Mouse (Mus musculus) spleen, adult 12 weeks (tissue): ENCODE measurements around the gene March1.

ENCODE experiments used
- DNase-seq: peaks from one replicate; pipeline ENCODE4 v3.0.0; 2022; ENCODE audit warnings: low spot score

The March1 gene

DNA sequence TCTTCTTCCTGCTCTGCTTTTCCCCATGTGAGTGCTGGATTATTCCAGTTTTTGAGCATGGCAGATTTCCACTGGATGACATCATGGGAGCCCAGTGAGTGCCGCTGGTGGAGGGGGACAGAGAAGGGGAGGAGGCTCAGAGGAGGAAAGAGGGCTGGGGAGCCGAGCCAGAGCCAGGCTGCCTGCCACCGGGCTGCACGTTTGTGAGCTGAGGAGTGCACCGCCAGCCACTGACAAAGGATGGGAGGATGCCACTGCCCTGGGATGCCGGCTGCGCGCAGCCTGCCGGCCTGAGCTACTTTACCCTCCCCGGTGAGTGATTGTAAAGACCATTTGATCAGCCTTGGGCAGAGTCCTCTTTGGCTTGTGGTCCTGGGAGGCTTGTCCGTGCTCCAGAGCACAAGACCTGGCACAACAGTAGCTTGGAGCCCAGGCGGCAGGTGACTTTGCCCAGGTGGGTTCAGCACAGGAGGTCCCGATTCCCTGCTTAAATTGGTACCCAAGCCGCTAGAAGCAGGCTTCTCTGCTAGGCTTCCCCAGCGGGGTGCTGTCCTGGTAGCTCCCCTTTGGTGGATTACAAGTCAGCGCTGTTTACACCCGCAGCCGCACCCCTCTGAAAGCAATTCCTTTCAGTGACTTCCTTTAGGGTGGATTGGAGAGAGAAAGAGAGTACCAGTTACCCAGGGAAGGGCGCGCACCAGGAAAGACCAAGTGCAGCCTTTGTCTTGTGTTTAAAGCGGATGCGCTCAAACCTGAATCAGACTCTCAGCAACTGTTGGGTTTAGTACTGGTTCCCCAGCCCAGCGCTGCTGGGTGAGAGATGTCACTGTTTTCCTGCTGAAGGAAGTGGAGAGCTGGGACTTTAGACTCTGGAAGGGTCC, at the start of gene March1:
Gene March1 (plus strand): TSS at position 30 of the 881 bp plus-strand sequence.
- DNase-seq = no peak

DNA sequence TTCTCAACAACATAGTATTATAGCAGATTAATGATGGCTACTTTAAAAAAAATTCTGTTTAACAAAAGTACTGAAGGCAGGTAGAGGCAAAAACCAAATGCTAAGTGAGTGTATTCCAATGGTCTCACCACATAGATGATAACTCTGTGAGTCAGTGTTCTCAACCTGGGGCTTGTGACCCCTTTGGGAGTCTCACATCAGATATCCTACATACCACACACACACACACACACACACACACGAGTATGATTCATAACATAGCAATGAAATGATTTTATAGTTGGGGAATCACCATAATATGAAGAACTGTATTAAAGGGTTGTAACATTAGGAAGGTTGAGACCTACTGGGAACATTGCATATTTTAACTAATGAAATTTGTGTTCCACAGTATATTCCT, 30.8 kb upstream of the March1 start:
- no peak for DNase-seq

DNA sequence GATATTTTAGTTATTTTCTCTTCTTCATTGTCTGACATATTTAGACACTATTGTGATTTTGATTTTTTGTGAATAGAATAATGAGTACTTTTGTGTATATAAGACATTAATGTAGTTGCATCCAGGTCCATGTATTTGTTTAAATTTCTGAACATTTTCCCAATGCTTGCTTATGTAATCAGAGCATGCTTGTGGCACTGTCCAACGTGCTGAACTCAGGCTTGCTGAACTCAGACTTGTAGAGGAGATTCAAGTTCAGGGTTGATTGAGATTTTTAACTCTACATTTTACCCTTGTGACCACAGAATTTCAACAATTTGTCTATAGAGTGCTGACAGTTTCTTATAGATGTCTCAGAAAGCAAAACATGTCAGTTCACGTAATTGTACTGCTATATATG, 14.5 kb upstream of the March1 start:
- no peak for DNase-seq

DNA sequence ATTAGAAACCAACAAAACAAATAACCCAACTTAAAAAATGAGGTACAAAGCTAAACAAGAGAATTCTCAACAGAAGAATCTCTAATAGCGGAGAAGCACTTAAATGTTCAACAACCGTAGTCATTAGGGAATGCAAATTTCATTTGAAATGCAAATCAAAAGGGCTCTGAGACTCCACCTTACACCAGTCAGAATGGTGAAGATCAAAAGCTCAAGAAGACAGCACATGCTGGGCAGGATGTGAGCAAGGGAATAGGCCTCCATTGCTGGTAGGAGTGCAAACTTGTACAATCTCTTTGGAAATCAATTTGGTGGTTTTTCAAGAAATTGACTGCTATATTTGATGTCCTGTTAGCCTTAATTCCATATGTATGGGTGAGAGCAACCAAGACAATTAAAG, 8.2 kb upstream of the March1 start:
- DNase-seq = no peak

DNA sequence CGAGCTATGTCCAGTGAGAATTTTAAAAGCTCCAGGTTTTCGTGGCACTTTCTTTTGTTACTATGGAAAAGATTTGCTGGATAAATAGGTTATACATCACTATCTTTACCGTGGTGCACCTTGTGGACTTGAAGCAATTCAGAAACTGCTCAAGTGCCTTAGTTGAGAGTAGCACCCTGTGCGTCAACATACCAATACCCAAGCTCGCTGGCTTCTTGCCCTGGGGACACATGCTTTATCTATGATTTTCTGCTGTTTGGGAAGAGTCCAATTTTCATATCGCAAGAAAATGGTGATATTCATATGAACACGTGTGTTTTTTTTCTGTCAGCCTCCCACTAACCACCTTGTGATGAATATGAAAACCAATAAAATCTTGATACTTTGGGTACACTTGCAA, 1.3 kb downstream of the March1 start:
- no peak for DNase-seq

DNA sequence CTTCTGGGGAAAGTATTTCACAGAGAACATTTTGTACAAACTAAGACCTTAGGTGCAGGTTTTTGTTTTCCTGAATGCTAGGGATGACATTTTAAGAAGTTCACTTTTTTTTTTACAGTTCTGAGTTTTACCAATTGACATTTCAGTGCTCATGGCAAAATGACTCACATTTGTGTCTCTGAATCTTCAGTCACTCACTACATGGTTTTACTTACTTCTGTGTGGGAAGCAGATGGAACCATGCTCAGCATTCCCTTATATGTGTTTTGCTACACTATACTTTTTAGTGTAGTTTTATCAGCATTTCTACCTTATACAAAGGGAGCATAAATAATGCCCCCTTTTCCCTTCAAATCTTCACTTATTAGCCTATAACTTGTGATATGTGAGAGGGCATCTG, 27.2 kb downstream of the March1 start:
- DNase-seq = no peak

DNA sequence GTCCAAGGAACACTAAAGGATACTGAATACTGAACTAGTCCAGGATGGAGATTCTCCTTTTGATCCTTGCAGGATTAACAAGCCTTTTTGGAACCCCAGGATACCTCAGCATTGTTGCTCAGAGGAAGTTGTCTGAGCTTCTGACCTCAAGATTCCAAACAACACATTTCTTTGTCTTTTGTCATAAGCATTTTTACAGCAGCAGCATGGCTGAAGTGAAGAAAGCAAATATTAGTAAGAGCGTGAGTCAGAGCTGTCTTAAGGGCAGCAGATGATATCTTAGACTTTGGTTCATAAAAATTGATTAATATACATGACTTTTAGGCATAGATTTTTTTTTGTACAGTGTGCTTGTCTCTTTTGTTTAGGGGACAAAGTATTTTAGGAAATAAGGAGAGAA, 27.8 kb downstream of the March1 start:
- DNase-seq = no peak

DNA sequence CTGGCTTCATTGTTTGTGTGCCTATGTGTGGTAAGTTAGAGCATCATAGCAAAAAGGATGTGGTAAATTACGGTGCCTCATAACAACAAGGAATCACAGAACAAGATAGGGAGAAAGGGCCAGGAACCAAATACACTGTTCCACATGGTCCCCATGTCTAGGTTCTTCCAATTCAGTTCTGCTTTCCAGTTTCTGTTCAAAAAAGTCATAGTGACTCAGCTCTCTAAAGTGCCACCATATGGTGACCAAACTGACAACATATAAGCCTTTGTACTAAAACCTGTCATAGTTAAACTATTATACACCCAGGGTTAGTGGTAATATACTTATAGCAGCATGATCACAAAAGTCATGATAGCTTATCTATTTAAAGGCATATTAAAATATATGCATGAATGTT, 28.2 kb downstream of the March1 start:
- DNase-seq = no peak

DNA sequence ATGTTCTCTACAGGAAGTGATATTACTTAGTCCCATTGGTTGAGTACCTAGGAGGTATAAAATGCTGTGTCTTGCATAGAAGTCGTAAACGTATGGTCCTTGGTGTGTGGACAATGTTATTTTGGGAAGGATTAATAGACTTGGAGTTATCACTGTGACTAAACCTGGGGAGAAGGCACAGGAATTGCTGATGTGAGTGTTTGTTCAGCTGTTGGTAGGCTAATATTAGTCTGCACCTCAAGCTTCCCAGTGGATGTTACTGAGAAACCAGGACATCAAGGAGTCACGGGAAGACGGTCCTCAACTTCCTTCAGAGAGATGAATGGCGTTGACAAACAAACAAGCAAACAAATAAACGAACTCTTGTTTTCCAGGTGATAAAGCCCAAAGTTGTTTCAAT, 38.2 kb downstream of the March1 start:
- no peak for DNase-seq

DNA sequence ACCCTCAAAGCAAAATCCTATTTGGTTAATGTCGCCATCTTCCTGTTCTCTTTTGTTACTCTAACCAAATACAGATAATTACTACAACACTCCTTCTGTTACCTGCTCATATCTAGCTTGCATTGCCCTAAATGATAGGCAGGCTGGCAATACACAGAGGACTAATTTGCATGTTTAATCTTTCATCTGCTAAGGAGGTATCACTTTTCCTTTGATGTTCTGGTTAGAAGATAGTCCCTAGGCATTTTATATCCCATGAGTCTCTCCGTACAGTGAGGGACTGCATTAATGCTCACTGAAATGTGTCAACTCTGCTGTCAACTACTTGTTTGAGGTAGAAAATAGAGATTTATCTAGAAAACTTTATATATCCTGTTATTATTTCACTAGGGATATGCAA, 44.2 kb downstream of the March1 start:
- DNase-seq = no peak

DNA sequence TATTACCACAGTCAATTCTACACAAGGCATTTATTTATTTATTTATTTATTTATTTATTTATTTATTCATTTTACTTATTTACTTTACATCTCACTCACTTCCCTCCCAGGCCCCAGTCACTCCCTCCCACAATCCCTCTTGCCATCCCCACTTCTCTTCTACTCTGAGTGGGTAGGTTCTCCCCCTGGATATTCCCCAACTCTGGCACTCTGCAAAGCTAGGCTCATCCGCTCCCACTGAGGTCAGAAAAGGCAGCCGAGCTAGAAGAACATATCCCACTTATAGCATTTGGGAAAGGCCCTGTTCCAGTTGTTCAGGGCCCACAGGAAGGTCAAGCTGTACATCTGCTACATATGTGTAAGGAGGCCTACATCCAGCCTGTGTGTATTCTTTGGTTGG, 48.1 kb downstream of the March1 start:
- no peak for DNase-seq

DNA sequence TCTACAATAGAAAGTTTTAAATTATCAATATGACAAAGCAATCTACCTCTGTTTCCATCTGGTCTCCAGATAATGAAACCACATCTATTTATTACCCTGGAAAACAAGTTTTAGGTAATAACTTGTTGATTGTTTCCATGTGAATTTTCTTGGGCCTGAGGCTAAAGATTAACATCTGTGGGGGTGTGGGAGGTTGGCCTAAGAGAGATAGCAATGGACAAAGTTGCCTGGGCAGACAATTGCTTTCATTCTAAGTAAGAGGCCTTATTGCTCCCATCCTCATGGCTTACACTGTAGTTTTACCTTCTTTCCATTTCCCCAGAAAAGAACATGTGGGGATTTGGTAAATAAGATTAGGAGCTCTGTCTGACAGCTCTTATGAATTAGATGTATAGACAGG, 125.4 kb downstream of the March1 start:
- no peak for DNase-seq

DNA sequence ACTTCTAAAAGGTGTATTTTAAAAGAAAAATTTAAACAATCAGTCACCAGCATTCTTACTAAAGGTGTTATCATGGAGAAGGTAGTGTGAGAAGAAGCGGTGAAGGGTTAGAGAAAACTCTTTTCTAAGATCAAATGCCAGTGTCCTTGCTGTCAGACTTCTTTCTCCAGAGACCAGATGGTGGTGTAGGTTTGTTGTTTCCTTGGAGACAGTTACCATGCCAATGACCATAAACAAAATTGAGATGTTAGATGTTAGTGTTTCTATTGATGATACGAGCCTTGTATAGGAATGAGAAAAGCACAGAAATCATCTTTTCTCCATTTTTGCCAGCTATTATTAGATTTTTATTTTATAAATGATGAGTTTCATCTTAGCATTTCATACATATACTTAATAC, 158.1 kb downstream of the March1 start:
- no peak for DNase-seq

DNA sequence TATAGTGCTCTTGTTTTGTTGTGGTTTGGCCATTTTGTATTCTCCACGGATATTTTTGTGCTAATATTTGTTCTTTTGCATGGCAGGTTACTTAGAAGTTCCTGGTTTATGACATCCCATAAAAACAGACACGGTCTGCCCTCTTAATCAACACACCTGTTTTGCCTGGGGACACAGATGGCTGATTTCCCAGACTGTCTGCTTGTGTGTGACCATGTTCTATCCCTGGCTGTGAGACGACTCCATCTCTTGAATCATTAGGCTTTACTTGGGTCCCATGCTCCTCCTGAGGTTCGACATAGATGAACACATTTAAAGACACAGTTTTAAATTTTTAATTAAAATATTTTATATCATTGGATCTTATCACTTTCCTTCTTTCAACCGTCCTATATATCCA, 163.5 kb downstream of the March1 start:
- no peak for DNase-seq

DNA sequence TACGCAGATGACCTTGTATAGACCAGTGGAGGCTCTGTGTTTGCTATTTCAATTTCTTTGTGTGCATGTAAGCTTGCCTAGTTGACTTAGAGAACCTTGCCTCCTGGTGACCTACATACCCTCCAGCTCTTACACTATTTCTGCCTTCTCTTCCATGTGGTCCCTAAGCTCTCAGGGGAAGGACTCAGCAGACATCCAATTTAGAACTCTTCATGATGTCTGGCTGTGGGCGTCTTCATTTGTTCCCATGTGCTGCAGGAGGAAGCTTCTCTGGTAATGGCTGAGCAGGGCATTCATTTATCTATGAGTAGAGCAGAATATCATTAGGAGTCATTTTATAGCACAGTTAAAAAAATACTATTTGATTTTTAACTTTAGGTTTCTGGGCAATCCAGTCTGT, 195.3 kb downstream of the March1 start:
- no peak for DNase-seq

DNA sequence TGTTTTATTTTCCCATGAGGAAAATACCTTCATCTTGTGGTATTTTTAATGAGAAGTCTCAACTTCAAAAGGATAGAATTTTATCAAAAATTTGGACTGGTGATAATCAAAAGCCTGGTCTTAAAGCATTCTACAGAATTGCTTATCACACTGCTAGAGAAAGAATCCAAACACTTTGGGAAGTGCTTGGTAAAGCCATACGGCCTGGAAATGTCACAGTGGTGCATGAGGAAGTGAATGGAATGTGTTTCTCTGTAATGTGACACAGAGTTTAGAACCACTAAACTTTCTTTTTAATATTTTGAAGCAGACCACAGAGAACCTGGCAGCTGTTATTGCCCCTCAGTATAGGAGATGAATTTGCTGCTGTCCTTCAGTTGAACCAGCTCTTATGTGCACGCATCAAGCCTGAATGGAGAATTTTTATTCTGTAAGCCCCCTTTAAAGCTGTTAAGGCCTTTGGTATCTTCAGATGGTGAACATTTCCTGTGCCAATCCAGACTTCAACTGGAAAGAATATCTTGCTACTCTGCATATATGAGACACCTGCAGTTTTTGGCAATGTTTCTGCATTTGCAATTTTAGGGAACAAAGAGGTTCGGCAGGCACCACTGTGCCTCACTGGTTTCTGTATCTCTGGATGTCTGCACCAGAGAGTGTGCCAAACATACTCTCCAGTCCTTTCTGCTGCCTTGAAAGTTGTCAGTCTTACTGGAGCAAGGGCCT, 304.8 kb downstream of the March1 start:
- DNase-seq = no peak

DNA sequence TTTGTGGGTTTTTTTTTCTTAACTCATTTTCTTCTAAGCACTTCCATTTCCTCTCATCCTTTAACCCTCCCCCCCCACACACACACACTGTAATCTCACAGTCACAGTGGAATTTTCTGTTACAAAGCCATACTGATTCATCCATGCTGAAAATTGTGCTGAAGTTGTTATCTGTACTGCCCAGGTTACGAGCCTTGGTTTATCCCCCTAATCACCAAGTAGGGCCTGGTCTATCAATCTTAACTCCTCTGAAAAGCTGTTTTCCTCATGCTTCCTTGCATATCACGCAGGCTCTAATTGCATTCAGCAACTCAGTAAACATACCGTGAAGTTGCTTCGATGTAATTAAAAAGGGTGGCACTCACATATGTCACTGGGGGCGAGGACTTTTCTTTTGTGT, 339.2 kb downstream of the March1 start:
- no peak for DNase-seq

DNA sequence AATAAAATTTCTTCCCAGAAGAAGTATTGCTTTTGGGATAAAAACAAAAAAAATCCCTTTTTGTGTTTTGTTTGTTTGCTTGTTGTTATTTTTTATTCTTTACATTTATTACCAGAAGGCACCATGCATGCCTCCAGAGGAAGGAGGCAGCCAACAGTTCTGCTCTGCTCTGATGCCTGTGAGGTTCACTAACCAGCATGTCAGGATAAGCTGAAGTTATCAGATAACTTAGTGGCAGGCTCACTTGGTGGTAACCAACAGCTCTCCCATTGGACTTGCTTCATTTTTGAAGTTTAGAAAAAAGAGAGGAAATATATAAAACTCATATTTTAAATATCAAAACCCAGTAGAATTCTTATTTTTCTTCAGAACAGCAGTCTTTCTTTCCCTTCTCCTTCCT, 339.8 kb downstream of the March1 start:
- DNase-seq = no peak

DNA sequence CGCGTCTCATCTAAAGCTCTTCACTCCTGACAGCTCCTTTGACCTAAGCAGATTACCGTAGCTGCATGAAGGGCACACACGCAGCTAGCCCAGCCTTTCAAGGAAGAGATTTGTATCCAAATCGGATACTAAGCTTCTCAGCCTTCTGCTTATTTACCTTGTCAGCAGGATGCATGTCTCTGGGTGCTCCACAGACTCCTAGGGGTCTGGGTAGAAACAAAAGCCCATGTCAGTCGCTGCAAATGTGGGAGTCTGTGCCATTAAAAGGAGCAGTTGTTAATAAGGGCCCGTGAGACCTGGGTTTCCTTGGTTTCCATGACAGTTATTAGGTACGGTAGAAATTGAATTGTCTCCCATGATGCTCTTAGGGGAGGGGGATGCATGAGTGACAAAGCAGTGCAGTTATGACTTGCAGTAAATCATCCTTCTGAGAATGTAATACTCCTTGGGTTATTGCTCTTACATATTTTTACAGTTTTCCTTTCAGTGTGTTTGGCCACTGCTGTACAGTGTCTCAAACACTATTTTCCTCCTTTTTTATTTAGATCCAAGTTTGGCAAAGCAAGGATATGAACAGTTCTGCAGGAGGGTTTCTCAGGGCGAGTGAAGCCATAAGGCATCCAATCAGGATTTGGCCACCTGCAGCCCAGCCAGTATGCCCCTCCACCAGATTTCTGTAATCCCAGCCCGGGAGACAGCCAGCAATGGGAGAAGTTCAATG, 349.0 kb downstream of the March1 start:
- DNase-seq = no peak

DNA sequence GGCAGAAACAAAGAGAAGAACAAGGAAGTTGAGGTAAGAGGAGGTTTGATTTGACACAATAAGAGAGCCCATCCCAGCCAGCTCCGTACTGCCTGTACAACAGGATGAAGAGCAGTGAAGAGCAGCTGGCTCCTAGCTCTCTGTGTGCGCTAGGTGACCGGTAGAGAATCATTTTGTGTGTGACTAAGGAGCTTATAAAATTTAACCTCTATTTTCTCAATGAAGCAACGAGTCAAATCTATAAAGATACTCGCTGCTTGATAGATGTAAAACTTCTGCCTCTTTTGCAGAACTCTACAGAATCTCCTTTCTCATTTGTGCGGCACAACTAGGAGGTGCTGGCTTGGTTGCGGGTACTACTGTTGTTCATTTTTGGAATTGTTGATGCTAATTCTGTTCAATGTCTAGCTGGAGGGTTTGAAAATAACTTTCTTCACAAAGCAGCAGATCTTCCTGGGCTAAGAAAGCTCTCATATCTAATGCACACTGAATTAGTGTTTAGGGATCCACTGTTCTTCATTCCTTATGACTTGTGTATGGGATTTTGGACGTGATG, 349.6 kb downstream of the March1 start:
- DNase-seq = no peak

DNA sequence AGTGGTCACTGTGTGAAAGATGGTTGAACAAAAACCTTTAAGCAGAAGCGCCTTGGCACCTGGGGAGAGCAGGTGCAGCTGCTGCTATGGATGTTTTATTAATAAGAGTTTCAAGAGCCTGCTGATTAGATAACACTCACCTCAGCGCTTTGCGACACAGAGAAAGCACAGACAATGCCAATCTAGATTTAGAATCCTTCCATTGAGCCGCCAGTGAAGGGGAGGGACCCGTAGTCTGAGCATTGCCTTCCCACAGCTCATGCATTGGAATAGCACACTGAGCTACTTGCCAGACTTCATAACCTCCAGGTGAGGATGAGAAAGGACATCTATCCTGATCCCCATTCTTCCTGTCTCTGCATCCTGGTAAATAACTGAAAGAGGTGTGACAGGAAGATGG, 359.2 kb downstream of the March1 start:
- DNase-seq = no peak

DNA sequence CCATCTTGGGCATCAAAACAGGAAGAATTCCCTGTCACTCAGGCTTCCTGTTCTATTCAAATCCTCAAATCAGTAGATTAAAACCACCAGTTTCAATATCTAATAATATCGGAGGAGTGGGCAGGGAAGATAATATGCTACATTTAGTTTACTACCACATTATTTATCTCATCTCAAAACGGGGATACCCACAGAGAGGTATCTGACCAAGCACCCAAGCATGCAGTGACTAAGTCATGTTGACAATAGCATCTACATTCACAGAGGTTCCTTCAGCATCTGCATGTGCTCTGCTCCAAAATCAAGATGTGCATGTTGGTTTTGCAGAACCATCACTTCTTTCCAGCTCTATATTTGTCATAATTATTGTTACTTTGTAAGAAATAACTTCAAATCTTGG, 364.3 kb downstream of the March1 start:
- DNase-seq = no peak

DNA sequence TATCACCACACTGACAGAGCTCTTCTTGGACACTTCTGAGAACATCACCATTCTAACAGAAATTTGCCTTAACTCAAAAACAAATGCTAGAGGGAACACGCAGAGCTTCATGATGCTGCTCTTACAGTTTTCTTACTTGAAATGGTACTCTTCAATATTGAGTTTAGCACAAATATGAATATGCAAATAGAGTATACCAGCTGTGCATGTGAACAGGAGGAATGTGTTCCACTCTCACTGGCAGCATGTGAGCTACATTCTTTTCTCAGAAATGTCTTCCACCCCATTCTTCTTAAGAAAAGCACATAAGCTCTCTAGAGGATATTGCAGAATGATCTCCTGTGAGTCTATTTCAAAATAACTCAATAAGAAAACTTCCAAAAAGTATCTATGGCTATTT, 370.0 kb downstream of the March1 start:
- no peak for DNase-seq
